Mouse (Mus musculus) heart, postnatal 25 days (tissue): Measurements from ENCODE around the gene Tert. TPM values are rescaled to one million over a fixed set of nuclear protein-coding genes. Genes with fewer than 3 reads are reported as not detected.

Experiments used
- DNase-seq: peaks from one replicate; pipeline ENCODE4 v3.0.0; 2022; ENCODE audit warnings: low spot score
- intact Hi-C: fragments of 180-260 bp; cut with DNase I; formaldehyde crosslinking; loops from one replicate; pipeline ENCODE4 v1.15.1; 2025
- total RNA-seq, 2 experiments: library from RNA; stranded (reverse); gene quantifications; 2 replicates each; pipeline ENCODE4 v1.2.3; 2021

Tert gene
- total RNA-seq, 2 experiments from 2014 or later, result 0.08 to 0.39 TPM

DNA sequence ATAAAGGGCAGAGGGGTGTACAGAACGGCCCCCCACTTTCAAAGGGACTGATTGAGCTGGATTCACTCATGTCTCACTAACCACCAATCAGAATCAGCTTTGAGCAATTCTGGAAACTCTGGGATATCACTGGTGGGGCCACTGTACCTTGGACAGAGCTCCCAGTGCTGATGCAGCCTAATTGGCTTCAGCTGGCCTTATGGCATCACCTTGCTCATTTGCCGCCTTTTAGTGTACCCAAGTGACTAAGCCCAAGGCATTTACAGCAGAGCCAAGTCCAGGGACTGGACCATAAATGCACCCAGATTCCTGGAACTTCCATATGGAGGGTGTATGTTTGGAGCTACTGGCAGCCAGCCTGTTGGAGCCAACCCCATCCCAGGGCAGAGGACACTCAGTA, 32.2 kb downstream of the Tert start:
- DNase-seq, result no peak
- intact Hi-C loops, result no loop called here

GRCm38 (mm10) chr13:73660163-73660695, 33.5 kb downstream of the Tert start:
- DNase-seq, result no peak
- intact Hi-C loops, result no loop called here

DNA sequence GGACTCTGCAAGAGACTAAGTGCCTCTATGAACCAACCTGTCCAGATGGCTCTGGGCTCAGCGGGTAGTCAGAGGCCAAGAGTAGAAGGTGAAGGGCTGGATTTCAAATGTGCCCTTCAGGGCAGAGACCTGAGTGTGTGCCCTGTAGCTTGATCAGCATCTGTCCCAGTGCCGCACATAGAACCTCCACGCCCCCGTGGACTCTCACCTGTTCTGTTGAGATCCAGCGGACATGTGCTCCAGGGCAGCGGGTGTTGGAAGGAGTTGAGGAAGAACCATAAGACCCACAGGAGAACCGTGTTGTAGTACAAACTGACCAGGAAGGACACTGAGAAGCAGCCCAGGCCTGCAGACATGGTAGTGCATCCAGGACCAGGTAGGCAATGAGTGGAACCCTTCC, 48.5 kb downstream of the Tert start:
- intact Hi-C loops, result no loop called here
- DNase-seq, result no peak

DNA sequence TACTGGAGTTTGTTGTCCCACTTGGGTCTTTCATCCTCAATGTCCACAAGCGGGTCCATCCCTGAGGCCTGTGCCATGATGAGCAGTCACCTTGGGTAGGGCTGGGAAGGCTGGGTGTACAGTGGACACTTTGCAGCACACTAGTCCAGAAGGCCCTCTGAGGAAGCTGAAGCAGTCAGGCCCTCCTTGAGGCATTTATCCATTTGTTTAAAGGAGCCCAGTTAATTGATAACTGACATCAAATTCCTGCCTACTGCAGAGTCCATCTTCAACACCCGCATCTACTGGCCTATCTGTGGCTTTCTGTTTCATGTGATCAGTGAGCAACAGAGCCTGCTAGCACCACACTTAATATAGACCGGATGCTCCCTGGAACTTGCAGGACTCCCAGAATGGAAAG, 51.1 kb downstream of the Tert start, which contains the start of gene Slc6a18:
Gene Slc6a18, minus strand, starts transcription at position 171 of the 400 bp plus-strand sequence.
- intact Hi-C loops, result no loop called here
- no peak for DNase-seq

GRCm38 (mm10) chr13:73679311-73679710, 52.6 kb downstream of the Tert start:
- DNase-seq, result no peak
- intact Hi-C loops, result no loop called here

- intact Hi-C loops, result no loop called here
- no peak for DNase-seq
Observed at GRCm38 (mm10) chr13:73680394-73680793, 53.7 kb downstream of the Tert start.

GRCm38 (mm10) chr13:73682226-73682625, 55.5 kb downstream of the Tert start:
- no peak for DNase-seq
- intact Hi-C loops, result no loop called here

DNA sequence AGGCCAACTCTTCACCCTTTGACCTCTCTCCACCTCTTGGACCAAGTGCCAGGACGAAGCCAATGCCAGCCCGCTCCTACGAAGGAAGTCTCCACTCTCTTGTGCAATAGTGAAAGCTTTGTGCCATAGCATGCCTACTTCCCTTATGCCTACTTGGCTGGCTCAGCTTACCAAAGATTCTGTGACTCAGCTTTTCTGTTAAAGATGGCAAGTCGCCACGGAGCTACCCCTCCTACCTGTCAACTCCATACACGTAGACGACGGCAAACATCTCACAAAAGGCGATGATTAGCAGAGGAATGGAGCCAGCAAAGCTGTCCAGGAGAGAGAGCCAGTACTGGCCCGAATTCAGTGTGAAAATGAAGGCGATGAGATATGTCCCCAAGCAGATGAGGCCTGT, 57.0 kb downstream of the Tert start:
- intact Hi-C loops, result no loop called here
- no peak for DNase-seq

DNA sequence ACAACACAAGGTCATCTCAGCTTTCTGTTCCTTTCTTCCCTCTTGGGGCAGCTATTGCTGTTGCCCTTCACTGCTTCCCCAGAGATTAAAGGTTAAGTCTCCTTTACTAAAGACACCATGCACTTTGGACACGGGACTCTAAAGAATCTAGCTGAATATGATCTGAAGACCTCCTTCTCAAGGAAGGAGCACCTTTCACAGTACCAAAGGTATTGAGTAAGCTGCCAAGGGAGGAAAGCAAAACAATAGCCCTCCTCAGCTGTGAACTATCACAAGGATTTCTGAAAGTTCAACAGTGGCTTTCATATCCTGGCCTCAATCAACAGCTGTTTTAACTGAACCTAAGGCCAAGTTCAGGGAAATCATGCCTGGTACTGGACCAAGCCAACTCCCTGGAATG, 57.7 kb downstream of the Tert start:
- intact Hi-C loops, result no loop called here
- DNase-seq, result no peak

- intact Hi-C loops, result no loop called here
Observed at GRCm38 (mm10) chr13:73685502-73685901, 58.8 kb downstream of the Tert start.

GRCm38 (mm10) chr13:73687601-73688000, 60.9 kb downstream of the Tert start:
- intact Hi-C loops, result no loop called here
- DNase-seq, result no peak

More at GRCm38 (mm10) chr13:73685502-73685901, 58.8 kb downstream of the Tert start:
- no peak for DNase-seq

DNA sequence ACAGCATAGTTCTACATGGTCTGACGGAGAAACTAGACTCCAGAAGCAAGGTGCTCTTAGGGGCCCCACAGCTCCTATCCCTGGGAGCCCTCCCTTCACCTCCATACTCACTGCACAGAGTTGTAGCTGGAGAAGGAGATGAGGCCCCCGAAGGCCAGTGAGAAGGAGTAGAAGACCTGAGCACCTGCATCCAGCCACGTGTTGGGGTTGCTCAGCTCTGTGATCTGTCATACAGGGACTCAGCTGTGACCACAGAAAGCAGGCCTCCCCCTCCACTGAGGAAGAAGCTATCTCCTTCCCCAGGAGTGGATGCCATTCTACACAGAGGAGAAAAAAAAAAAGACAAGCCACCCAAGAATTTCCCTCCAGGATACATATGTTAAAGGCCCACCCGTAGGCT, 62.2 kb downstream of the Tert start:
- intact Hi-C loops, result no loop called here
- no peak for DNase-seq

- intact Hi-C loops, result loop anchor here (1.0 to 2.0 kb wide), 2 partner anchors 46 to 179 kb away; no protein-coding TSS in a partner anchor
- DNase-seq, result no peak
Observed at GRCm38 (mm10) chr13:73692249-73692868, 65.6 kb downstream of the Tert start.

DNA sequence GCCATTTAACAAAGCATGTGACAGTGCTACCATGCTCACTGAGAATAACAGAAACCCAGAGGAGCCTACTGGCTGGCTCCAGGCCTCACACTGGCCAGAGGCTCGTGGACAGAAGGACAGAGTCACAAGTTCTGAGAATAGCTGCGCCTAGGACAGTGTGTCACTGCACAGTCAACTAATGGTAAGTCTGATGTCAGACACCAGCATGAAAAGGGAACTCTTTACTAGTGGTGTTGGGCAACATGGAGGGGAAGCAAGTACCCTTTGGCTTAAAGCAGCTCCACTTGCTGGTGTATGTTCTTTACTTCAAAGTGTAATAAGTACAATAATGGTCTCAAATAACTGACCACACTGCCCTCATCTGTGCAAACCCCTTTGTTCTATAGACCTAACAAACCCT, 66.6 kb downstream of the Tert start:
- no peak for DNase-seq
- intact Hi-C loops, result loop anchor here (2.0 kb wide), 1 partner anchor 47 kb away; no protein-coding TSS in a partner anchor

- DNase-seq, result no peak
- intact Hi-C loops, result no loop called here
Observed at GRCm38 (mm10) chr13:73694972-73695371, 68.3 kb downstream of the Tert start.

DNA sequence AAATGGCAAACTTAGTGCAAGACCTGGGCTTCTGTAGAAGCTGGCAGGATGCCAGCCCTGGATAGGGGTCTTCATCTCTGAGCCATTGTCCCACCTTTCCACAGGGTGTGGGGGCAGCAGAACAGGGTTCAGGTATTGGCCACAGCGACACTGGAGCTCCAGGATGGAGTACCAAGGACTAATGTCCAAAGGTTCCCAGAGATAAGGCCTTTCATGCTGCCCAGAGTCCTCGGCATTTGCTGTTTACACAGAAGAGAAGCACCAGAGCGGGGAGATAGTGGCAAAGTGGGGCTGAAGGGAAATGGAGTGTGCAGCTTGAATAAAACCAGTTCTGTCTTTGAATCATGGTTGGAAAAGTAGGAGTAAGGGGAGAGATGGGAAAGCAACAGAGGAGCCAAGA, 69.8 kb downstream of the Tert start:
- no peak for DNase-seq
- intact Hi-C loops, result no loop called here

Other genes starting within 250 kb of the Tert start
- gene Lpcat1, start 159.7 kb upstream of the Tert start, total RNA-seq, result 1 to 10 TPM; 7.6 to 8.4 TPM
- not detected for gene Slc6a3, start 90.2 kb upstream of the Tert start, total RNA-seq
- 10 to 100 TPM; 60.1 to 63.6 TPM for gene Clptm1l, start 22.9 kb upstream of the Tert start, total RNA-seq
- gene Slc6a18, start 51.1 kb downstream of the Tert start, total RNA-seq, result not detected
- gene Slc6a19, start 78.0 kb downstream of the Tert start, total RNA-seq, result not detected
- 100 to 1,000 TPM; 162 to 182 TPM for gene Slc12a7, start 106.2 kb downstream of the Tert start, total RNA-seq
- gene Nkd2, start 220.7 kb downstream of the Tert start, total RNA-seq, result 1 to 10 TPM; 1.2 TPM